Comparison of ENCODE assay signal across 9 mouse cellular contexts in the genomic region with DNA sequence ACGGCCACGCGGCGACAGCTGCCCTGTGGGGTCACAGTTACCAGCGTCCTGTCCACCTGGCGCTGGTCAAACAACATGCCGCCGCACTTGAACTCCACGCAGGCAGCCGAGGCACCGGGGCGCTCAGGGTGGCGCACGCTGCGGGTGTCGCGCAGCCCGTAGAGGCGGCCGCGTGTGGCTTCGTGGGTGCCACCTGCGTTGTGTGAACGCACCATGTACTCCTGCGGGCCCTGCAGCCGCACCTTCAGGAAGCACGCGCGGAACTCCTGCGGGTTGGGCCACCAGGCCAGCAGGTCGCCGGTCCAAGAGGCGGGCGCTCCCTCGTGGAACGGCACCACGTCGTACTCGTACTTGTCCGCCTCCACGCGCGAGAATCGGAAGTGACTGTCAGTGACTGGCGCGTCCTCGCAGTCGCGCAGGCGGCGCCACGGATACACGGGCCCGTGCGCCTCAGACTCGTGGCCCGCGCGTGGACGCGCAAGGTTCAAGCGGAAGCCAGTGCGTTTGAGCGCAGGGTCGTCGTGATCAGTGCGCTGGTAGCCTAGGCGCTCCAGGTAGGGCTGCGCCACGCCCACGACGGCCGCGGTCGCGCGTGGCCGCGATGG. TPM values are rescaled to one million over a fixed set of nuclear protein-coding genes. Genes with fewer than 3 reads are reported as not detected.
DNase-seq lines count a peak whose midpoint lies in the region; ATAC-seq lines count a peak whose summit lies in the region.
"Had no signal": no experiment of that assay in that cellular context is flagged by ENCODE, and none has a peak within 500 bp of the region (broad histone marks: within the 10 kb centered on the region; RNA-seq: fewer than 3 reads in every experiment).

No protein-coding gene starts in this region.

- peaks cover 21% of the 10 kb centered on the region for H3K4me1 ChIP-seq in heart, embryonic 12.5 days (replicated peaks)
- peaks cover 11% of the 10 kb centered on the region for H3K4me1 ChIP-seq in liver, embryonic 13.5 days (replicated peaks)

- peaks cover 93% of the 10 kb centered on the region for H3K27me3 ChIP-seq in heart, embryonic 12.5 days (replicated peaks)
- peaks cover 97% of the 10 kb centered on the region for H3K27me3 ChIP-seq in liver, embryonic 13.5 days

- 16% methylated on average over 79 of the region's 79 CpGs for WGBS in heart, embryonic 12.5 days
- 21% methylated on average over 79 of the region's 79 CpGs for WGBS in liver, embryonic 13.5 days (ENCODE audit: insufficient replicate concordance)

- peak overlapping the region; percentile 49; the same call in 1 of the 2 replicates for H3K9ac ChIP-seq in heart, embryonic 12.5 days
- H3K9ac ChIP-seq in liver, embryonic 13.5 days = no peak overlapping the region

- DNase-seq in heart, postnatal 14 days = no peak
- DNase-seq in thymus, postnatal 4 days = peak; percentile 37
- DNase-seq in thymus, postnatal 25 days = no peak
- no peak for DNase-seq in liver, embryonic 13.5 days
- DNase-seq in testis, postnatal 10 days (ENCODE audit: low spot score) = peak; percentile 46
- DNase-seq in right cerebral cortex, adult 18-20 months = no peak
- DNase-seq in thymus, postnatal 36 days = no peak

- no peak overlapping the region for H3K27ac ChIP-seq in heart, embryonic 12.5 days (ENCODE audit: poor library complexity, severe bottlenecking)
- H3K27ac ChIP-seq in liver, embryonic 13.5 days = no peak overlapping the region

- no peaks in the 10 kb centered on the region for H3K36me3 ChIP-seq in heart, embryonic 12.5 days
- no peaks in the 10 kb centered on the region for H3K36me3 ChIP-seq in liver, embryonic 13.5 days

- peak overlapping the region; percentile 49 for H3K4me3 ChIP-seq in heart, embryonic 12.5 days
- H3K4me3 ChIP-seq in liver, embryonic 13.5 days (replicated peaks) = peak overlapping the region; percentile 46

- intact Hi-C loops in heart, postnatal 14 days (cut with DNase I) = no loop called here

- peak overlapping the region; percentile 68 for H3K4me2 ChIP-seq in heart, embryonic 12.5 days
- peak overlapping the region; percentile 55 for H3K4me2 ChIP-seq in liver, embryonic 13.5 days

- no peak for ATAC-seq in heart, embryonic 12.5 days (ENCODE audit: insufficient number of reproducible peaks, low FRiP score)
- ATAC-seq in liver, embryonic 13.5 days (ENCODE audit: low read depth) = no peak

- H3K9me3 ChIP-seq in heart, embryonic 12.5 days (replicated peaks) = peaks cover 9% of the 10 kb centered on the region
- no peaks in the 10 kb centered on the region; the same call in 1 of the 2 replicates for H3K9me3 ChIP-seq in liver, embryonic 13.5 days (replicated peaks)

RNA-seq across cellular contexts. Expression of gene Cilp2, which starts 6.1 kb away (rescaled TPM):
- polyA plus RNA-seq in heart, embryonic 12.5 days (2016; fragmentation: Nextera tagmentation; extraction: Ambion mirVana) = 0.78 and 0.82 TPM in 2 replicates
- 1 to 10 TPM; 1.7 TPM for total RNA-seq in heart, postnatal 14 days (2021)
- 0.03 and 0.09 TPM in 2 replicates for polyA plus RNA-seq in liver, embryonic 13.5 days (2015; fragmentation: Nextera tagmentation; extraction: Ambion mirVana)
- total RNA-seq: adrenal gland, postnatal 25 days had no signal

RNA-seq across cellular contexts. Expression of gene Tssk6, which starts 20.6 kb away (rescaled TPM):
- 1.9 and 3.1 TPM in 2 replicates for polyA plus RNA-seq in heart, embryonic 12.5 days (2016; fragmentation: Nextera tagmentation; extraction: Ambion mirVana)
- not detected for total RNA-seq in heart, postnatal 14 days (2021)
- 2.4 and 2.5 TPM in 2 replicates for polyA plus RNA-seq in liver, embryonic 13.5 days (2015; fragmentation: Nextera tagmentation; extraction: Ambion mirVana)

RNA-seq across cellular contexts. Expression of gene Ndufa13, which starts 21.0 kb away (rescaled TPM):
- 309 and 314 TPM in 2 replicates for polyA plus RNA-seq in heart, embryonic 12.5 days (2016; fragmentation: Nextera tagmentation; extraction: Ambion mirVana)
- 100 to 1,000 TPM; 404 to 405 TPM for total RNA-seq in heart, postnatal 14 days (2021)
- 109 and 114 TPM in 2 replicates for polyA plus RNA-seq in liver, embryonic 13.5 days (2015; fragmentation: Nextera tagmentation; extraction: Ambion mirVana)

RNA-seq across cellular contexts. Expression of gene Yjefn3, which starts 21.1 kb away (rescaled TPM):
- polyA plus RNA-seq in heart, embryonic 12.5 days (2016; fragmentation: Nextera tagmentation; extraction: Ambion mirVana) = 7.4 and 8.9 TPM in 2 replicates
- total RNA-seq in heart, postnatal 14 days (2021) = 10 to 100 TPM; 10.4 to 10.7 TPM
- 0.74 and 0.81 TPM in 2 replicates for polyA plus RNA-seq in liver, embryonic 13.5 days (2015; fragmentation: Nextera tagmentation; extraction: Ambion mirVana)

RNA-seq across cellular contexts. Expression of gene Pbx4, which starts 49.1 kb away (rescaled TPM):
- polyA plus RNA-seq in heart, embryonic 12.5 days (2016; fragmentation: Nextera tagmentation; extraction: Ambion mirVana) = 4.7 TPM in 2 replicates
- under 1 TPM in 1 of 2 experiments, not detected in 1; 0.41 TPM for total RNA-seq in heart, postnatal 14 days (2021)
- polyA plus RNA-seq in liver, embryonic 13.5 days (2015; fragmentation: Nextera tagmentation; extraction: Ambion mirVana) = 2.4 and 2.8 TPM in 2 replicates

Comparison
In these comparisons a context has a peak if more than half of its experiments do, and no peak if none do; other contexts are left out.
1. DNase-seq: peak in thymus, postnatal 4 days (single experiment) and testis, postnatal 10 days (single experiment); none in heart, postnatal 14 days (0 of 2), thymus, postnatal 25 days (single experiment), liver, embryonic 13.5 days (single experiment), right cerebral cortex, adult 18-20 months (single experiment) and thymus, postnatal 36 days (0 of 2).